Mouse (Mus musculus) bone marrow macrophage, adult 2 months (primary cell): ENCODE data around the gene Olfr1495.

Experiments used
- CTCF ChIP-seq: IDR thresholded peaks from 2 replicates; pipeline ENCODE4 v1.5.1; 2012; ENCODE audit warnings: low read depth, mild to moderate bottlenecking, low read length, moderate library complexity
- POLR2A ChIP-seq: IDR thresholded peaks from 2 replicates; pipeline ENCODE4 v1.6.1; 2012; ENCODE audit warnings: mild to moderate bottlenecking, low read depth, low read length, borderline replicate concordance

GRCm38 (mm10) chr19:13739428-13739827, 25.0 kb upstream of the Olfr1495 start, which contains the start of gene Olfr1494:
- no peak for TF ChIP-seq CTCF
- TF ChIP-seq POLR2A: no peak
